Mouse (Mus musculus): ENCODE measurements around the gene Tjap1.

The Tjap1 gene

DNA sequence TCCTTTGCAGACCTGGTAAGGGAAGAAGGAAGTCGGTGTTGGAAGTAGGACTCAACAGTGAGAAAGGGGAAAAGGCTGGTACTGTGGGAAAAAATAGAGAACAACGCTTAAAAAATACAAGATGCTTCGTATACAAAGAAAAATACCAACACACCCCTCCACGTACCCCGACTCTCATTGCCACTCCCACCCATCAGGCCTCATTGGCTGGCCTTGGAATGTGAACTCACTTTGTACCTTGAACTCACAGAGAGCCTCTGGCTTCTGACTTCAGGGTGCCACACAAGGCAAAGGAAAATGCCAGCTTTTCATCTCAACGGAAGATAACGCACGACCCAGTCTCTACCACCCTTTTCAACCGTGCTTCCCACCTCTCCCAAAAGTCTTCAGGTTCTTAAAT is 314 bp upstream of the Tjap1 start:
- no peak for DNase-seq (ENCODE audit: low read depth, low spot score)

DNA sequence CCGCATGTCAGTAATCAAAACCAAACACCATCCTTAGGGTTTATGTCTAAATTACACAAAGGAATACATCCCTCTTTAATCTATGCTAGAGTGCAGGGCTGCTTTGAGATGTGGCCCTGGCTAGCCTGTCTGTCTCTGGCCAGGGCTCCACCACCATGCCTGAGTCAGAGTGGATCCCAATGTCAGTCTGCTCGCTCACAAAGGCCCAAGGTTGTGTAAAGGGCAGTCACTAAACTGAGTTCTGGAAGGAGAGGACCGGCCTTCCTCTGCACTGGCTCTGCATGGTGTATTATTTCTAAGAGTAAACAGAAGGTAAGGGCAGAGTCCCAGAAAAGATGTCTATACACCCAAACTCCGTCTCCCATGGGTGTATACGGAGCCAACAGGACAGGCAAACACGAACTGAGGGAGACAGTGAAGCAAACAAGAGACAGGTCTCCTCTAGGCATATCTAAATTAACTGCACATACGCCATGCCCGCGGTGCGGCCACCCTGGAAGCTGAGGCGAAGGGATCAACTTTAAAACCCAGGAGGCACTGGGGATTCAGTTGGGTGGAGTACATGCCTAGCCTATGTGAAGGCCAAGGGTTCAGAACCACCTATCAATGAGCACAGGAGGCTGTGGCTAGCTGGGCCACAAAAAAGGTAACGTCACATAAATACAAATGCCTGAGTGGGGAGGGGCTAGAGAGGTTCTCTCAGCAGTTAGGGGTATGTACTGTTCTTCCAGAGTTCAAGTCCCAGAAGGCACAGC is 4.6 kb downstream of the Tjap1 start:
- DNase-seq (ENCODE audit: low read depth, low spot score) = no peak

DNA sequence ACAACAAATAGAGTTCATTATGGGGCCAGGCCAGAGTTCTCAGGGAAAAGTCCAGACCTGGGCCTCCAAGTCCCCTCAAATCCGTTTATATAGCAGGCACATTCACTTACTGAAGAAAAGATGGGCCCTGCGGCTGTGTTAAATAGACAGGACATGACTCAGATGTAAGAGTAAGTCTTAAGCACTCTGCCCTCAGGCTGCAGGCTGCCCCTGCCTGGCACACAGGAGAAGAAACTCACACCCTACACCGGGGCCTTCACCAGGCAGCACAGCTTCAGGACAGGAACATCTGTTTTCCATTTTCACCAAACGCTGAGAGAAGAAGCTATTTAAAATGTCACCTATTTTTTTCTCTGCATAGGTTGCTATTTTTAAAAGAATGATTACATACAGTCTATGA is 5.2 kb downstream of the Tjap1 start:
- DNase-seq (ENCODE audit: low read depth, low spot score) = peak; percentile 29

DNA sequence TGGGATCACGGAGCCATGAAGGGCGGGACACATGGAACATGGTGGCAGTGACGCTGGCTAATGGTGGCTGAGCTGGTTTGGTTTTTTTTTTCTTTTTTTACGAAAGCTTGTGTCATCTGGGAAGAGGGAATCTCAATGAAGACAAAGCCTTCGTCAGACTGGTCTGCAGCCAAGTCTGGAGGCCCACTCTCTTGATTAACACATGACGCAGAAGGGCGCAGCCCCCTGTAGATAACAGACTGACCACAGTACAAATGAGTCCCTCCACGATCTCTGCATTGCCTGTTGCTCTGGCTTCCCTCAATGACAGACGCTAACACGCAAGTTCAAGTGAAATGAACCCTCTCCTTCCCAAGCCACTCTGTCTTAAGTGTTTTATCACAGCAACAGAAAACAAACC is 7.3 kb downstream of the Tjap1 start:
- no peak for DNase-seq (ENCODE audit: low read depth, low spot score)

DNA sequence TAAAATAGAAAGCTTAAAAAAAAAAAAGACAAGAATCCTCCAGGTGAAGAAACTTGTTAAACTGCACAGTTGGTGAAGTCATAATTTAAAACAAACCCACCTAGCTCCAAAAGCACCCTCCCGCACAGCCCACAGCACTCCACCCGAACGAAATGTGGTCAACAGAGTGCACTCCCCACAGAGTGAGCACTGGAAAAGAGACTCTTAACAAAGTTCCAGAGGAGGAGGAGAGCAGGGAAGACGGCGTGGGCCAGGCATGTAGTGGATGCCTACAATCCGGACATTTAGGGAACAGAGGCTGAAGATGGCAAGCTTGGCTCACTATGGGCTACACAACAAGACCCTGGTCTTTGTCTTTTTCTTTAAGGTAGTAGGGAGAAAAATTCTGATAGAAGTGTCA is 7.8 kb downstream of the Tjap1 start:
- DNase-seq (ENCODE audit: low read depth, low spot score) = no peak

DNA sequence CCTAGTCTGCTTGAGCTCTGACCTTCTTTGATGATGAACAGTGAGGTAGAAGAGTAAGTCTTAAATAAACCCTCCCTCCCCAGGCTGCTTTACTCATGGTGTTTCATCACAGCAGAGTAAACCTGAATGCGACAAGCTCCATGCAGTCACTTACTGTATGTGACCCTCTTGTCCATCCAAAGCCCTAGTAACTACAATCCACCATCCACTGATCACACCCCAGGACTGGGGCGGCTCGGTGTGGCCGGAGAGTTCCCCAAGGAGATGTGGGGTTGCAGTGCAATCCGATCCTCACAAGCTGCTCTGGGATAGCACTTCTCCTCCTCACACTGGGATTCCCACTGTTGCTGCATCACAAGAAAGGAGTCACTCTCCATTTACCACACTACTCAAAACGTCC is 8.4 kb downstream of the Tjap1 start:
- no peak for DNase-seq (ENCODE audit: low read depth, low spot score)

DNA sequence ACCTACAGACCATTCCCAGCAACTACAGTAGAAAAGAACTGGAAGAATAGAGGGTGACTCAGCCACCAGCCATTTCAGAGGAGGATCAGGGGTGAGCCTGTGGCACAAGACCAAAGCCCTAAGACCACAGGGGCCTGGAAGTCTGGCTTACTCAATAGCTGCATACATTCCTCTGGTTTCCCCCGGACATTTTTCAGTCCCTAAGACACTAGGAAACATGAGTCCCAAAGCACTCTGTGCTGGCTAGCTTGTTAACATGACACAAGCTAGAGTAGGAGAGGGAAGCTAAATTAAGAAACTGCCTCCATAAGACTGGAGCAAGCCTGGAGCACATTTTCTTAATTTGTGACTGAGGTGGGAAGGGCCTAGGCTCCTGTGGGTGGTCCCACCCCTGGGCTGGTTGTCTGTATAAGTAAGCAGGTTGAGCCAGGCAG is 9.0 kb downstream of the Tjap1 start:
- DNase-seq (ENCODE audit: low read depth, low spot score) = peak; percentile 83

DNA sequence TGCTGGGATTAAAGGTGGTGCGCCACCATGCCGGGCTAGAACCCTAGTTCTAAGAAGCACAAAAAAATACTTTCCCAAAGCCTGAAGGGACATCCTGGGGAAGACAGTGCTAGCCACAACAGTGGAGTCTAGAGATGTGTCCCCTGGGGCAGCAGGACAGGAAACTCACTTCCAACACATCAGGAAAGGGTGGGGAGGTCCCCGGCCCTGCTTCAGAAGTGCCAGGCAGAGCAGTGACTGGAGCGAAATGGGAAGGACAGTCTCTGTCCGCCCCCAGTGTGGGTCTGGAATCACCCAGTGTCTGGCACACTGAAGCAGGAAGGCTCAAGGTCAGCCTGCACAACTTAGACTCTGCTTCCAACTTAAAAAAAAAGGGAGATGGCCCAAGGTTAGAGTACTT is 10.2 kb downstream of the Tjap1 start:
- DNase-seq (ENCODE audit: low read depth, low spot score) = no peak

DNA sequence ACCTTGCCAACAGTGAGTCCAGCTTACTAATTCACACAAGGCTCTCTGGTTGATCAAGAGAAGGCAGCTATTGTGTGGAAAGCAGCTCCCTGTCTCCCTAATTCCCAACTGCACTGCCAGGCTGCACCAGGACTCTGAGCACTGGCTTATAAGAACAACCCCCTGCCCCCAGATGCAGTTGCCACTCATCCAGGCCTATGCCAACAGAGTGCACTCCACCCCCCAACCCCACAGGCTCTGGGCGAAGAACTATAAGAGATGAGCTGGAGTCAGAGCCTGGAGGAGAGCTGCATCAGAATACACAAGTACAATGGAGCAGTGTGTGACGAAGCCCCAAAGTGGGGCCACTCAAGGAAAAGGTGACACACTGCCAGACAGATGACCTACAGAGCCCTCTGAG is 10.8 kb downstream of the Tjap1 start:
- DNase-seq (ENCODE audit: low read depth, low spot score) = peak; percentile 78

DNA sequence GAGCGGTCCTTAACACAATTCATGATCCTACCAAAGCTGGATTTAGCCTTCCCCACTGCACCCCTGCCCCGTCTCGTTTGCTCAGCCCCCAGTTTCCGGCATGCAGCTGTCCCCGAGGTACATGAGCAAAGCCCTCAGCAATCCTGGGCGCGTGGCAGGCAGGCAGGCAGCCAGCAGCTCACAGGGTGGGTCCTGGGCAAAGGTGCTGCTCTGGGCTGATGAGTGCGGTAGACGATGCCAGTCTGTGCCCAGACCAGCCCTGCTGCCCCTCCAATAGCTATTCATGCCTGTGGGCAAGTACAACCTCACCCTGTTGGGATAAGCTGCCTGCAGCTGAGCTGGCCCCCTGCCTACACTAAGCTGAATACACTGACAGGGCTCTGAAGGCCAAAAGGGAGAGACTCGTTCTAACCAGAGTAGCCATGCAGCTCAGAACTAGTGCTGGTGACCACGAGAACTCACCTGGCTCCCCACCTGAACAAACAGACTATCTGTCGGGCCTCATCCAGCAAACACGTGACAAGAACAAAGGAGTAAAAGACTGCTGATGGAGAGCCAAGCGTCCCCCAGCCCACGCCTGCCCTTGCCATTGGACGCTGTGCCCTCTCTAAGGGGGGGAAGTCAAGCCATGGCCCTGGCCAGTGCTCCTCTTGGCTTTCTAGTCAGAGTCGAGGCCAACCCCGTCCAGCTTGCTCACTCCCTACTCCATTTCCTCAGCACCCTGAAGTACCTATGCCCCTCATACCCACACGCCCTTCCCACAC is 12.9 kb downstream of the Tjap1 start:
- DNase-seq (ENCODE audit: low read depth, low spot score) = peak; percentile 44

DNA sequence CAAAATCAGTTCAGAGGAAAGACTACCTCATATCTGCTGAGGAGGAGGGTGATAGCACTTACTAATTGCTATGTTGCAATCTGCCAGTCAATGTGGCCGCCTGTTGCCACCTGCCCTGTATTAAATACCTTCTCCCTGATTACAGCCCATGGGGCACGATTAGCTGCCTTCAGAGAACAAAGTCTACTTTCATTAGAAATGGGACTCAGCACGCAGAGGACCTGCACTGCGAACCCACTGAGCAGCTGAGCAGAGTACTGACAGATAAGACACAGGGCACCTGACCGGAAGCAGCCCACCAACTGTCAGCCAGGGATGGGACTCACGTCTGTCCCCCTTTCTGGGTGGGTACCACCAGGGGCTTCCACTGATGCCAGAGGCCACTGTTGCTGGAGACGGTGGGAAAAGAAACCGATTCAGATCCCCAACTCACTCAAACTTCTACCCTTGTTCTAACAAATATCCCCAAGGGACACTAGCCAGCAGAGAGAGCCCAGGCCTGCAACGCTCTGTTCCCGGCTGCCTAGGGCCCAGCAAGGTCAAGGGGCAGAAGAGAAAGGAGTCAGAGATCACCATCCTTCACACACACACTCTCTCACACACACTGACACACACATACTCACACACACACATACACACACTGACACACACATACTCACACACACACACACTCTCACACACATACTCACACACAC is 14.7 kb downstream of the Tjap1 start:
- DNase-seq (ENCODE audit: low read depth, low spot score) = no peak

DNA sequence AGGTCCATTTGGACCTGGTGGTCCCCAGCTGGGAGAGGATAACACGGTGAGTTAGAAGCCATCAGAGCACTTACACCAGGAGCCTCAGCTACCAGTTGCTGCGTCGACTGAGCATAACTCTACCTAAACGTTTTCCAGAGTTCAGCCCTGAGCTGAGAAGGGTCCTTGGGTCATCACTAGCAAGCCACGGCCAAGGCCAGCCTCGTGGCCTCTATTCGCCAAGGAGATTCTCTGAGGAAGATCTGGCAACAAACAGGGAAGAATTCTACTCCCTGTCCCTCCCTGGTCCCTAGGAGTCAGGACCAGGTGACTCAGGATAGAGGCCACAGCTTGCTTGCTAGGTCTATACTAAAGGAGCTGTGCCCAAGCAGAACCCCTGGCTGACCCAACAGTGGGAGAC is 15.3 kb downstream of the Tjap1 start:
- no peak for DNase-seq (ENCODE audit: low read depth, low spot score)

DNA sequence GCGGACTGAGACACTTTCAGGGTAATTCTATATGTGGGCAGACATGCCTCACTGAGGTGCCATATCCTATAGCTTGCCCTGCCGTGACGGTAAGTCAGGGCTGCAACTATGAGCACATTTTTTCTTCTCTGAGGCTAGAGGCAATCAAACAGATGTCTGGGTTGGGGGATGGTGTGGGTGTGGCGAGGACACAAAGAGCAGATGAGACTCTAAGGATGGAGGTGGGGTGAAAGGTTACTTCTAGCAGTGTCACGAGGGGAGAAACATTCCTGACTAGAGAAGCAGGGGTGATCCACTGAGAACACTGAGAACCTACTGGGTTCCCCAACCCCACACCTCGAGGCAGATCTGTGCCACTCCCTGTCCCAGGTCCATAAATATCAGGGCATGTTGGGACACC is 15.8 kb downstream of the Tjap1 start:
- DNase-seq (ENCODE audit: low read depth, low spot score) = no peak

DNA sequence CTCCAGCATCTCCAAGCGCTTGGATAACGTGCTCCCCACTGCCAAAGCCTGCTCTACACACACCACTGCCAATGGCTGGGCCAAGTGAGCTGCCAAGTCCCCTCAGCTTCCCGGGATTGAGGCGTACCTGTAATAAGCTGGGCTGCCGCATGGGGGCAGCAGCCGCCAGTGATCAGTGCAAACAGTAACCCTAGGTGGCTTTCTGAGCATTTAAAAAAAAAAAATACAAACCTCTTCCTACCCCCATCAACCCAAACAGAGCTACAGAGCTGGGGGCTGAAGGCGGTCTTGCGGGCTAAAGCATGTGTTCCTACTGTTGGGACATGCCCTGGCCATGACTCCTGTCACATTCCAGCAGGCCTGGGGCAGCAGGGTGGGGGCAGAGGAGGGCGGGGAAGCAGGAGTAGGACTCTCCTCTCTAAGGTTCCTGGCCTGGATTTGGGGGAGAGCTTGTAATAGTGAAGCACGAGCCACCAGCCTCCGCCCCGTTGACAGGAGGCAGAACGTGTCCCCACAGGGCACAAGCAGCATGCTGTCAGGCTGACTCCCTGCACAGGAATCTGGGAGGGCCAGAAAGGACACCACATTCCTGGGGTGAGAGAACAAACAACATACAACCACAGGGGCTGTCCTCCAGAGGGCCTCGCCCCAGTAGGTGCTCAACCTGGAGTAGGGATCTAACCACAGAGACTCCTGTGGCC is 16.8 kb downstream of the Tjap1 start:
- DNase-seq (ENCODE audit: low read depth, low spot score) = peak; percentile 87

DNA sequence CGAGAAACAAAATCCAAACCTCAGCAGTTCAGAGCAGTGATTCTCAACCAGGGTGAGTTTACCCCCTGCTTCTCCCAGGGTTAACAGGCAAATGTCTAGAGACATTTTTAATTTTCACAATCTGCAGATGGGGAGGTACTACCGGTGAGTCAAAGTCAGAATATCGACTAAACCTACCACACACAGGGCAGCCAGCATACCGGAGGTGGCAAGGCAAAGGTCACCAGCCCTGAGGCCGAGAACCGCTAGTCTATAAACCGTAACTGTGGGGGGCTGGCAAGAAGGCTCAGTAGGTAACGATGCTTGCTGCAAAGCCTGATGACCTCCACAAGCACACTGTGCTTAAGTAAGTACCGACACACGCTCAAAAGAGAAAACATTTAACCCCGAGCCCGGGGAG is 17.3 kb downstream of the Tjap1 start:
- no peak for DNase-seq (ENCODE audit: low read depth, low spot score)

DNA sequence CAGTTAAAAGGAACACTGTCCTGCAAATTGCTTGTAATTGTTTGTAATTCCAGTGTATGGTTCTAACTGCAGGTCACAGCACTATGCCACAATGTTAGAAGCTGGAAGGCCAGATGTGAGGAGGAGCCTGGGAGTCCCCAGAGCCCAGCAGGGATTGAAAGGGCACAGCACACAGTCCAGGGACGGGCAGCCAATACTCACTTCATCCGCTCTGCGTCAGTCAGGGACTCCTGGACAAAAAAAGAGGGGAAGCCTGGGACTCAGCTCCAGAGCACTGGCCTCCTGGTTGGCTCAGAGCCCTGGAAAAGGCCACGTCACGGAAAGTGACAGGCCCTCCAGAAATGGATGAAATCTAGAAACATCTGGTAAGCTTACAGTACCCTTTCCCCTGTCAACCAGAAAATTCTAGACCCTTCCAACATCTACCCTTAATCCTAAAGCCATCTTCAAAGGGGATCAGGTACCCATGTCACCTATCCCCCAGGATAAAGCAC is 20.6 kb downstream of the Tjap1 start:
- no peak for DNase-seq (ENCODE audit: low read depth, low spot score)

DNA sequence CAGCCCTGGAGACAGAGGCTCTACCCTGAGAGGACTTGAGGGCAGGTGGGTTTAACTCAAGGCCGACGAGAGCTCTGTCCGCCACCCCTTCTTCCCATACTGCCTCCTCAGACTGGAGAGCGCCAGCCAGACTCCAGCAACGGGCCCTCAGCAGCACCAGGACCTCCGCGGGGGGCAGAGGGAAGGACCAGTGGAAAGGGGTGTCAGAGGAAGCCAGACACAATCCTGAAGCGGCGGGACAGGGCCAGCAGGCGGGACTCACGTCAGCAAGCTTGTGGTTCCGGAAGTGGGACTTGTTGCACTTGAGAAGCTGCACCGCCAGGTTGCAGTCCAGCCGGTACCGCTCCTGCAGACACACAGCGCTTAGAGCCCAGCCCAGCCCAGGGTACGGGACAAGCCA is 23.2 kb downstream of the Tjap1 start:
- no peak for DNase-seq (ENCODE audit: low read depth, low spot score)

DNA sequence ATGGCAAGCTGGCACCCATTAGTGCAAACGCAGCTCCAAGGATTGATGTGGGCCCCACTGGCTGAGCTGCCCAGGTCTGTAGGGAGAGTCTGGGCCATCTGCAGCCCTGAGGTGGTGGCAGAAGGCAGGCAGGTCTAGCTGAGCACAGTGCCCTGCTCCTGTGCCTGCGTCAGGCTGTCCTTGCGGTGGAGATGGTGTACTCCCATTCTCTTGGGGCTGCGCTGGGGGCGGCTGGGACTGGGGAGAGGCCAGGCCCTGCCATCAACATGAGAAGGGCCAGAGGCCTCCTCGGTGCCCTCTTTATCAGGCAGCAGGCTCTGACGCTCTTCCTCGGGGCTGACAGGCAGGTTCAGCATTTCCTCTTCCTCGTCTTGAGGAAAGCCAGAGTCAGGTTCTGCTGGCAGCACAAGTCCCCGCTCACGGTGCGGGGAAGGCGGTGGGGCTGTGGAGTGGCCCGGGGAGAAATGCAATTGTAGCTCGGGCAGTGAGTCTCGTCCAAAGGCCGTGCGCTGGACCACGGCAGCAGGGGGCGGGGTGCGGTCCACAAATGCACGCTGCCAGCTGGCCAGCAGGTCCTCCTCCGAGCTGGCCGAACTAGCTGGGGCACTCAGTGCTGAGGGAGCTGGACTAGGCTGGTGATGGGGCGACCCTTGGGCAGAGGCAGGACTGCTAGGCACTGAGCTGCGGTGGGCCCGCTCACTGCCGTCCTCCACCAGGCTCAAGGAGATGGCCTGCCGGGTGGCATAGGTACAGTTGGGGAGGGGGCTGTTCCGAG is 24.4 kb downstream of the Tjap1 start:
- no peak for DNase-seq (ENCODE audit: low read depth, low spot score)

DNA sequence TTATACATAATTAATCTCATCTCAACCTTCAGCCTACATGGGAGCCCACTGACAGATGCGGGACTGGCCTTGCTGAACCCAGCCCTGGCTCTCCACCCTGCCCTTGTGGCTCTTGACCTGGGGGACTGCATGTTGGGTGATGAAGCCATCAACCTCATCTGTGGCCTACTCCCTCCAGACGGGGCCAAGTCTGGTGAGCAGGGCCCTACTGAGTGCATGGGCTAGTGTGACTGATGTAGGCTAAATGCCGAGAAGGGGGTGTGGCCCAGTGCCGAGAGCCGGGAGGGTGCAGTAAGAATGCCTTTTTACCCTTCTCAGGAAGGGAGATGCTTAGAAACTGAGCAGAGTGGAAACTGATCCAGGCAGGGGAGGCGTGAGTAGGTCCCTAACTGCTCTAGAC is 27.7 kb downstream of the Tjap1 start:
- no peak for DNase-seq (ENCODE audit: low read depth, low spot score)

DNA sequence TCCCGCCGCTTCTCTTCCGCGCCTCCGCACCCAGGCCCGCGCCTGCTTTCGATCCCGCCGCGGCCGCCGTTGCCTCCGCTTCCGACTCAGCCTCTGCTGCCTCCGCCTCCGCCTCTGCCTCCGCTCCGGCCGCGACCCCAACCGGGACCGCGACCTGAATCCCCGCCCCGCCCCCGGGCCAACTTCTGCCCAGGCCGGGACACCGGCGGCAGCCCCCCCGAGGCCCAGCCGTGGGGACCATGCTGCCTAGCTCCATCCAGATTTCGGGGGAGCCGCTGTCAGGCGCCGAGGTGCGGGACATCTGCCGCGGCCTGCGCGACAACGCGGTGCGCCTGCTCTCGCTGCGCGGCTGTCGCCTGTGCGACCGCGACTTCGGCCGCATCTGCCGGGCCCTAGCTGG is 28.7 kb downstream of the Tjap1 start:
- DNase-seq (ENCODE audit: low read depth, low spot score) = peak; percentile 50

DNA sequence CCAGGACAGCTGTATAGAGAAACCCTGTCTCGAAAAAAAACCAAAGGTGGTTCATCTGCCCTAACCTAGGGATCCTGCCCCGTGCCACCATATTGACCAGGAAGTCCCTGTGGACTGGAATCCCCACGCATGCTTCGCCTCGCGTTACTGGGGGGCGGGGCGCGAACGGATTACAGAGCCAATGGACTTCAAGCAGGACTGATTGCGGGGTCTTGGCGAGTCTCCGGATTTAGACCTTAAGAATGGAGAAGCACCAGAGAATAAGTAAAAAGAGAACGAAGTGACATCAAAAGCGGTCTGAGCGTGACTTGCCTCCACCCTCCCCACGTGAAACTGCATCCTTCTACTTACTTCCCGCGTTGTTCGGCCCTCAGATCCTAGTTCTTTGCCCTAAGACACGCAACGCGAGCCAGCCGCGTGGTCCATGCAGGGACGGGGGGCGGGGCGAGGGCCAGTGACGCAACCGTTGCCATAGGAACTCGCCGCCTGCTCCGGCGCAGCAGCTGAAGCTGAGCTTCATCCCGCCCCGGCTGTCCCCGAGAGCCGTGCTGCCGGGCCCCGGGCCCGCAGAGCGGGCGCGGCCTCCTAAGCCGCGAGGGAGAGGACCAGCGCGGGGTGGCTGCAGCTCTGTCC is 29.3 kb downstream of the Tjap1 start, which contains the start of gene Lrrc73:
Lrrc73 (plus strand) TSS at position 80 of the 633 bp plus-strand sequence.
- DNase-seq (ENCODE audit: low read depth, low spot score) = peak; percentile 95
